Mouse (Mus musculus): Measurements from ENCODE around the gene Efcab5. TPM values are rescaled to one million over a fixed set of nuclear protein-coding genes. Genes with fewer than 3 reads are reported as not detected.
"Not testable (repeated sequence)": the region's sequence is repeated elsewhere in the genome, so short reads cannot be mapped to it uniquely, and the experiment has no call there.

Efcab5 gene
- polyA plus RNA-seq, 1 experiment: 1.1 TPM

GRCm38 (mm10) chr11:77139976-77140375, 48.8 kb downstream of the Efcab5 start:
- Histone ChIP-seq H3K27ac (ENCODE audit: control insufficient read depth, insufficient read depth, low read depth, low read length, poor library complexity) (no peak overlapping the region), H3K4me1 (ENCODE audit: control insufficient read depth, insufficient read depth, low read length) (no peaks in the 10 kb centered on the region; the same call in 1 of the 2 replicates), H3K4me3 (replicated peaks; ENCODE audit: control insufficient read depth, low read depth, low read length) (no peak overlapping the region)
- TF ChIP-seq POLR2A (IDR thresholded peaks at IDR 0.05; ENCODE audit: borderline replicate concordance, control insufficient read depth, low read depth, low read length) (no peak), CTCF (IDR thresholded peaks at IDR 0.05; ENCODE audit: control insufficient read depth, insufficient read depth, low read length) (no peak)
- 65% methylated on average over 6 of the region's 6 CpGs for WGBS

GRCm38 (mm10) chr11:77133450-77133849, 55.3 kb downstream of the Efcab5 start:
- Histone ChIP-seq H3K4me3 (replicated peaks; ENCODE audit: control insufficient read depth, low read depth, low read length) (no peak overlapping the region), H3K4me1 (ENCODE audit: control insufficient read depth, insufficient read depth, low read length) (no peaks in the 10 kb centered on the region; the same call in 1 of the 2 replicates), H3K27ac (ENCODE audit: control insufficient read depth, insufficient read depth, low read depth, low read length, poor library complexity) (no peak overlapping the region)
- 85% methylated on average over 4 of the region's 4 CpGs for WGBS
- TF ChIP-seq POLR2A (IDR thresholded peaks at IDR 0.05; ENCODE audit: borderline replicate concordance, control insufficient read depth, low read depth, low read length) (no peak), CTCF (IDR thresholded peaks at IDR 0.05; ENCODE audit: control insufficient read depth, insufficient read depth, low read length) (no peak)

GRCm38 (mm10) chr11:77132580-77132979, 56.2 kb downstream of the Efcab5 start:
- no peak overlapping the region for H3K4me3 ChIP-seq (replicated peaks; ENCODE audit: control insufficient read depth, low read depth, low read length)
- TF ChIP-seq POLR2A (IDR thresholded peaks at IDR 0.05; ENCODE audit: borderline replicate concordance, control insufficient read depth, low read depth, low read length) (no peak), CTCF (IDR thresholded peaks at IDR 0.05; ENCODE audit: control insufficient read depth, insufficient read depth, low read length) (peak; percentile 66; the same call in 1 of the 2 replicates)
- no peak overlapping the region for H3K27ac ChIP-seq (ENCODE audit: control insufficient read depth, insufficient read depth, low read depth, low read length, poor library complexity)
- no peaks in the 10 kb centered on the region; the same call in 1 of the 2 replicates for H3K4me1 ChIP-seq (ENCODE audit: control insufficient read depth, insufficient read depth, low read length)
- WGBS: 67% methylated on average over 3 of the region's 3 CpGs

- TF ChIP-seq POLR2A (IDR thresholded peaks at IDR 0.05; ENCODE audit: borderline replicate concordance, control insufficient read depth, low read depth, low read length): no peak
- no peak for TF ChIP-seq CTCF (IDR thresholded peaks at IDR 0.05; ENCODE audit: control insufficient read depth, insufficient read depth, low read length)
- 81% methylated on average over 3 of the region's 3 CpGs for WGBS
- no peaks in the 10 kb centered on the region for H3K4me1 ChIP-seq (ENCODE audit: control insufficient read depth, insufficient read depth, low read length)
- no peak overlapping the region for H3K27ac ChIP-seq (ENCODE audit: control insufficient read depth, insufficient read depth, low read depth, low read length, poor library complexity)
- H3K4me3 ChIP-seq (replicated peaks; ENCODE audit: control insufficient read depth, low read depth, low read length): no peak overlapping the region
Observed at GRCm38 (mm10) chr11:77128562-77128961, 60.2 kb downstream of the Efcab5 start.

GRCm38 (mm10) chr11:77111141-77111540, 77.6 kb downstream of the Efcab5 start:
- TF ChIP-seq POLR2A (IDR thresholded peaks at IDR 0.05; ENCODE audit: borderline replicate concordance, control insufficient read depth, low read depth, low read length): no peak
- no peak for TF ChIP-seq CTCF (IDR thresholded peaks at IDR 0.05; ENCODE audit: control insufficient read depth, insufficient read depth, low read length)
- H3K4me3 ChIP-seq (replicated peaks; ENCODE audit: control insufficient read depth, low read depth, low read length): no peak overlapping the region
- H3K27ac ChIP-seq (ENCODE audit: control insufficient read depth, insufficient read depth, low read depth, low read length, poor library complexity): no peak overlapping the region
- no peaks in the 10 kb centered on the region for H3K4me1 ChIP-seq (ENCODE audit: control insufficient read depth, insufficient read depth, low read length)
- 37% methylated on average over 6 of the region's 6 CpGs for WGBS

GRCm38 (mm10) chr11:77108442-77108841, 80.3 kb downstream of the Efcab5 start:
- TF ChIP-seq POLR2A (IDR thresholded peaks at IDR 0.05; ENCODE audit: borderline replicate concordance, control insufficient read depth, low read depth, low read length) (no peak), CTCF (IDR thresholded peaks at IDR 0.05; ENCODE audit: control insufficient read depth, insufficient read depth, low read length) (no peak)
- no peak overlapping the region for H3K27ac ChIP-seq (ENCODE audit: control insufficient read depth, insufficient read depth, low read depth, low read length, poor library complexity)
- 83% methylated on average over 6 of the region's 6 CpGs for WGBS
- H3K4me3 ChIP-seq (replicated peaks; ENCODE audit: control insufficient read depth, low read depth, low read length): no peak overlapping the region
- H3K4me1 ChIP-seq (ENCODE audit: control insufficient read depth, insufficient read depth, low read length): no peaks in the 10 kb centered on the region; the same call in 1 of the 2 replicates

GRCm38 (mm10) chr11:77107872-77108271, 80.9 kb downstream of the Efcab5 start:
- H3K4me1 ChIP-seq (ENCODE audit: control insufficient read depth, insufficient read depth, low read length); H3K27ac ChIP-seq (ENCODE audit: control insufficient read depth, insufficient read depth, low read depth, low read length, poor library complexity); H3K4me3 ChIP-seq (replicated peaks; ENCODE audit: control insufficient read depth, low read depth, low read length): not testable (repeated sequence)
- WGBS: 82% methylated on average over 12 of the region's 12 CpGs

GRCm38 (mm10) chr11:77106961-77107360, 81.8 kb downstream of the Efcab5 start:
- H3K27ac ChIP-seq (ENCODE audit: control insufficient read depth, insufficient read depth, low read depth, low read length, poor library complexity): no peak overlapping the region
- WGBS: 88% methylated on average over 6 of the region's 6 CpGs
- H3K4me1 ChIP-seq (ENCODE audit: control insufficient read depth, insufficient read depth, low read length): no peaks in the 10 kb centered on the region; the same call in 1 of the 2 replicates
- H3K4me3 ChIP-seq (replicated peaks; ENCODE audit: control insufficient read depth, low read depth, low read length): no peak overlapping the region
- TF ChIP-seq CTCF (IDR thresholded peaks at IDR 0.05; ENCODE audit: control insufficient read depth, insufficient read depth, low read length) (no peak), POLR2A (IDR thresholded peaks at IDR 0.05; ENCODE audit: borderline replicate concordance, control insufficient read depth, low read depth, low read length) (no peak)
